8 mouse cellular contexts compared by ENCODE assay signal in the genomic region with DNA sequence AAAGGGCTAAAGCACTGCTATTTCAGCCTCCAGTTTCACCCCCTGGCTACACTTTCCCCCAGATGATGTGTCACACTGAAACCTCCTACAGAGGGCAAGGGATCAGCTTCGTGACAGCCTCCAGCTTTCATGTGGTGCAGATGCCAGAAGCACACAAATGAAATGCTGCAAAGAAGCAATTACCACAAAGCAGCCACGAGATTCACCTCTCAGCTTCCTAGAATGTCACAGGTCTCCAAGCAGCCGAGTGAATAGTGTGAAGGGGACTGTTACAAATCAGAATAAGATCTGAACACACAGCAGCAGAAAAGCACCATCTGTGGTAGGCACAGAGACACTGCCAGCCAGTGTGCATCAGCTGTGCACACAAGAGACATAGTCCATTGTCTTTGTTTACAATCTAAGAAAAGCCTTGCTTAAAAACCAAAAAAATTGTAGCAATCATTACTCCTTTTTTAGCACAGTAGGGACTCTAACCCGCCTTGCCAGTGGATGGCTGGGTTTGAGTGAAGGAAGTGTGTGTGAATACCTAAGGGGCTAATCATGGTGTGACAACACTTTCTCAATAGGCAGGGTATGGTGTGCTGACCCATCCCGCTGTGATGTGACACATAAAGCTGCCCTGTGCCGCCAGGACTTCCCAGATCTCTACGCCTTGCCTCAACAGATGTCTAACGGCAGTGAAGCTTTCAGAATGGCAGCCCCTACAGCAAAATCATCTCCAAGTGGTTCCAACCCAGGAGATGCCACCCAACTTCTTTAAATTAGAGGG. TPM values are rescaled to one million over a fixed set of nuclear protein-coding genes. Genes with fewer than 3 reads are reported as not detected.
DNase-seq lines count a peak whose midpoint lies in the region; ATAC-seq lines count a peak whose summit lies in the region.

No protein-coding gene starts in this region.

- H3K36me3 ChIP-seq in liver, embryonic 13.5 days: 0 out of 2 replicates have a peak, but pooled peaks cover 3% of the 10 kb centered on the region
- H3K36me3 ChIP-seq in liver, embryonic 11.5 days (ENCODE audit: control insufficient read depth, insufficient read depth, low read length): no peaks in the 10 kb centered on the region
- no peaks in the 10 kb centered on the region for H3K36me3 ChIP-seq in liver, embryonic 15.5 days (replicated peaks)
- H3K36me3 ChIP-seq in neural tube, embryonic 11.5 days (ENCODE audit: control insufficient read depth, insufficient read depth, low read length): no peaks in the 10 kb centered on the region

- 42% methylated on average over 8 of the region's 8 CpGs for WGBS in liver, embryonic 13.5 days (ENCODE audit: insufficient replicate concordance)
- WGBS in liver, embryonic 11.5 days: 38% methylated on average over 8 of the region's 8 CpGs
- WGBS in liver, embryonic 15.5 days (ENCODE audit: insufficient replicate concordance): 41% methylated on average over 8 of the region's 8 CpGs
- 12% methylated on average over 8 of the region's 8 CpGs for WGBS in neural tube, embryonic 11.5 days

- H3K4me1 ChIP-seq in liver, embryonic 13.5 days (replicated peaks): peaks cover 89% of the 10 kb centered on the region
- H3K4me1 ChIP-seq in liver, embryonic 11.5 days (replicated peaks; ENCODE audit: control insufficient read depth, insufficient read depth, low read length): peaks cover 60% of the 10 kb centered on the region
- peaks cover 74% of the 10 kb centered on the region for H3K4me1 ChIP-seq in liver, embryonic 15.5 days (replicated peaks)
- peaks cover 17% of the 10 kb centered on the region for H3K4me1 ChIP-seq in neural tube, embryonic 11.5 days (ENCODE audit: control insufficient read depth, insufficient read depth, low read length)

- no peak for ATAC-seq in liver, embryonic 13.5 days (ENCODE audit: low read depth)
- no peak for ATAC-seq in liver, embryonic 11.5 days (replicated peaks; ENCODE audit: low FRiP score)
- 0 out of 2 replicates have a peak, but pooled peaks have one; percentile 7 for ATAC-seq in liver, embryonic 15.5 days (ENCODE audit: insufficient read depth)
- ATAC-seq in neural tube, embryonic 11.5 days (ENCODE audit: insufficient read depth, low FRiP score, low TSS enrichment): peak; percentile 51; the same call in 1 of the 2 replicates

- H3K27ac ChIP-seq in liver, embryonic 13.5 days: peak overlapping the region; percentile 45
- H3K27ac ChIP-seq in liver, embryonic 11.5 days (ENCODE audit: low read depth, low read length): no peak overlapping the region
- no peak overlapping the region for H3K27ac ChIP-seq in liver, embryonic 15.5 days (replicated peaks)
- H3K27ac ChIP-seq in neural tube, embryonic 11.5 days (ENCODE audit: low read depth, low read length): peak overlapping the region; percentile 81

- no peak for DNase-seq in liver, embryonic 13.5 days
- DNase-seq in liver, embryonic 11.5 days (ENCODE audit: low spot score): no peak
- DNase-seq in embryo, embryonic 11 days: peak; percentile 49
- peak; percentile 32 for DNase-seq in neural tube, embryonic 11.5 days (ENCODE audit: low spot score)
- no peak for DNase-seq in frontal cortex, postnatal 14 days (ENCODE audit: low spot score in 2 of 2)
- DNase-seq in spleen, adult 18-20 months: no peak
- DNase-seq in kidney, adult 9 months: no peak

- no peak overlapping the region for H3K4me3 ChIP-seq in liver, embryonic 13.5 days (replicated peaks)
- no peak overlapping the region for H3K4me3 ChIP-seq in liver, embryonic 11.5 days (ENCODE audit: low read depth, low read length)
- no peak overlapping the region for H3K4me3 ChIP-seq in liver, embryonic 15.5 days (replicated peaks)
- H3K4me3 ChIP-seq in neural tube, embryonic 11.5 days (ENCODE audit: low read depth, low read length): no peak overlapping the region

- H3K9me3 ChIP-seq in liver, embryonic 13.5 days (replicated peaks): no peaks in the 10 kb centered on the region
- H3K9me3 ChIP-seq in liver, embryonic 11.5 days (ENCODE audit: control insufficient read depth, low read length): no peaks in the 10 kb centered on the region
- no peaks in the 10 kb centered on the region for H3K9me3 ChIP-seq in liver, embryonic 15.5 days (replicated peaks)
- no peaks in the 10 kb centered on the region for H3K9me3 ChIP-seq in neural tube, embryonic 11.5 days (ENCODE audit: control insufficient read depth, low read length)

- no peaks in the 10 kb centered on the region for H3K27me3 ChIP-seq in liver, embryonic 13.5 days
- H3K27me3 ChIP-seq in liver, embryonic 11.5 days (replicated peaks; ENCODE audit: control insufficient read depth, insufficient read depth, low read length): no peaks in the 10 kb centered on the region
- H3K27me3 ChIP-seq in liver, embryonic 15.5 days: no peaks in the 10 kb centered on the region
- no peaks in the 10 kb centered on the region for H3K27me3 ChIP-seq in neural tube, embryonic 11.5 days (ENCODE audit: control insufficient read depth, insufficient read depth, low read length)

- no peak overlapping the region for H3K4me2 ChIP-seq in liver, embryonic 13.5 days
- no peak overlapping the region for H3K4me2 ChIP-seq in liver, embryonic 11.5 days
- no peak overlapping the region for H3K4me2 ChIP-seq in liver, embryonic 15.5 days
- no peak overlapping the region for H3K4me2 ChIP-seq in neural tube, embryonic 11.5 days (ENCODE audit: low read depth)

- H3K9ac ChIP-seq in liver, embryonic 13.5 days: peak overlapping the region; percentile 37; the same call in 1 of the 2 replicates
- H3K9ac ChIP-seq in liver, embryonic 11.5 days (ENCODE audit: low read depth, low read length): no peak overlapping the region
- H3K9ac ChIP-seq in liver, embryonic 15.5 days: no peak overlapping the region
- H3K9ac ChIP-seq in neural tube, embryonic 11.5 days (ENCODE audit: low read length): peak overlapping the region; percentile 35

RNA-seq across cellular contexts. Expression of a gene that starts 14.5 kb away (rescaled TPM):
- 19.8 and 23.7 TPM in 2 replicates for polyA plus RNA-seq in liver, embryonic 13.5 days (2015; fragmentation: Nextera tagmentation; extraction: Ambion mirVana)
- 38.8 and 42.3 TPM in 2 replicates for polyA plus RNA-seq in liver, embryonic 11.5 days (2014; fragmentation: Nextera tagmentation; extraction: Ambion mirVana)
- 15.9 and 17.6 TPM in 2 replicates for polyA plus RNA-seq in liver, embryonic 15.5 days (2015; fragmentation: Nextera tagmentation; extraction: Ambion mirVana)
- polyA plus RNA-seq in neural tube, embryonic 11.5 days (2014; fragmentation: Nextera tagmentation; extraction: Ambion mirVana): 22.5 and 24.7 TPM in 2 replicates

RNA-seq across cellular contexts. Expression of a gene that starts 36.6 kb away (rescaled TPM):
- 1.8 and 2.3 TPM in 2 replicates for polyA plus RNA-seq in liver, embryonic 13.5 days (2015; fragmentation: Nextera tagmentation; extraction: Ambion mirVana)
- 1.9 and 2.9 TPM in 2 replicates for polyA plus RNA-seq in liver, embryonic 11.5 days (2014; fragmentation: Nextera tagmentation; extraction: Ambion mirVana)
- 2.5 and 2.7 TPM in 2 replicates for polyA plus RNA-seq in liver, embryonic 15.5 days (2015; fragmentation: Nextera tagmentation; extraction: Ambion mirVana)
- 8.4 and 8.5 TPM in 2 replicates for polyA plus RNA-seq in neural tube, embryonic 11.5 days (2014; fragmentation: Nextera tagmentation; extraction: Ambion mirVana)

RNA-seq across cellular contexts. Expression of a gene that starts 51.1 kb away (rescaled TPM):
- 1.8 and 2.0 TPM in 2 replicates for polyA plus RNA-seq in liver, embryonic 13.5 days (2015; fragmentation: Nextera tagmentation; extraction: Ambion mirVana)
- polyA plus RNA-seq in liver, embryonic 11.5 days (2014; fragmentation: Nextera tagmentation; extraction: Ambion mirVana): 4.2 and 5.6 TPM in 2 replicates
- polyA plus RNA-seq in liver, embryonic 15.5 days (2015; fragmentation: Nextera tagmentation; extraction: Ambion mirVana): 1.6 and 1.7 TPM in 2 replicates
- 9.3 and 9.7 TPM in 2 replicates for polyA plus RNA-seq in neural tube, embryonic 11.5 days (2014; fragmentation: Nextera tagmentation; extraction: Ambion mirVana)

Comparison
In these comparisons a context has a peak if more than half of its experiments do, and no peak if none do; other contexts are left out.
1. ATAC-seq: peak in liver, embryonic 15.5 days (single experiment) and neural tube, embryonic 11.5 days (single experiment); none in liver, embryonic 13.5 days (single experiment) and liver, embryonic 11.5 days (single experiment).
2. H3K27ac ChIP-seq: peak in liver, embryonic 13.5 days (single experiment) and neural tube, embryonic 11.5 days (single experiment); none in liver, embryonic 11.5 days (single experiment) and liver, embryonic 15.5 days (single experiment).
3. H3K9ac ChIP-seq: peak in liver, embryonic 13.5 days (single experiment) and neural tube, embryonic 11.5 days (single experiment); none in liver, embryonic 11.5 days (single experiment) and liver, embryonic 15.5 days (single experiment).
4. DNase-seq: peak in embryo, embryonic 11 days (single experiment) and neural tube, embryonic 11.5 days (single experiment); none in liver, embryonic 13.5 days (single experiment), liver, embryonic 11.5 days (single experiment), frontal cortex, postnatal 14 days (0 of 2), spleen, adult 18-20 months (0 of 2) and kidney, adult 9 months (single experiment).